In genomic region chr9:62816323-62817098, GRCm38 (mm10) we compare ENCODE assay signal across 15 mouse cellular contexts. TPM values are rescaled to one million over a fixed set of nuclear protein-coding genes. Genes with fewer than 3 reads are reported as not detected.
DNase-seq lines count a peak whose midpoint lies in the region; ATAC-seq and TF ChIP-seq lines count a peak whose summit lies in the region.
"Had no signal": no experiment of that assay in that cellular context is flagged by ENCODE, and none has a peak within 500 bp of the region (broad histone marks: within the 10 kb centered on the region; RNA-seq: fewer than 3 reads in every experiment).

No protein-coding gene starts in this region.

- DNase-seq in forebrain, embryonic 10.5 days (ENCODE audit: extremely low spot score, low spot score) = no peak
- no peak for DNase-seq in forebrain, postnatal 0 days
- DNase-seq in heart, postnatal 25 days (ENCODE audit: low spot score) = no peak
- DNase-seq in neural tube, embryonic 10.5 days (ENCODE audit: extremely low spot score, low spot score) = no peak
- peak; percentile 66 for DNase-seq in splenic B cell, adult 2 months (ENCODE audit: low read depth, low spot score)
- DNase-seq: cerebellum, adult 11 months; cerebellum, postnatal 36 days; kidney, adult 18-20 months; lung, adult 2 months; lung, postnatal 4 days had no signal

- peaks cover 15% of the 10 kb centered on the region for H3K4me1 ChIP-seq in forebrain, embryonic 10.5 days
- H3K4me1 ChIP-seq in forebrain, postnatal 0 days (ENCODE audit: insufficient read depth) = 0 out of 2 replicates have a peak, but pooled peaks cover 8% of the 10 kb centered on the region
- peaks cover 34% of the 10 kb centered on the region for H3K4me1 ChIP-seq in heart, embryonic 13.5 days
- H3K4me1 ChIP-seq in neural tube, embryonic 13.5 days (replicated peaks) = peaks cover 15% of the 10 kb centered on the region

- H3K27me3 ChIP-seq in forebrain, embryonic 10.5 days (ENCODE audit: poor library complexity, severe bottlenecking) = no peaks in the 10 kb centered on the region
- H3K27me3 ChIP-seq in forebrain, postnatal 0 days (ENCODE audit: insufficient read depth, low read length) = no peaks in the 10 kb centered on the region
- no peaks in the 10 kb centered on the region for H3K27me3 ChIP-seq in heart, embryonic 13.5 days (replicated peaks)
- no peaks in the 10 kb centered on the region for H3K27me3 ChIP-seq in neural tube, embryonic 13.5 days
- H3K27me3 ChIP-seq in splenic B cell, adult 2 months (ENCODE audit: control insufficient read depth, insufficient read depth, low read length, poor library complexity, severe bottlenecking) = no peaks in the 10 kb centered on the region
- H3K27me3 ChIP-seq: midbrain, embryonic 12.5 days had no signal

- no peak for ATAC-seq in forebrain, postnatal 0 days
- no peak for ATAC-seq in heart, embryonic 13.5 days (ENCODE audit: extremely low read depth, insufficient number of reproducible peaks, low FRiP score, low TSS enrichment)
- ATAC-seq in neural tube, embryonic 13.5 days (ENCODE audit: low read depth) = no peak
- ATAC-seq in megakaryocyte, adult 5-6 weeks (ENCODE audit: poor library complexity, severe bottlenecking) = no peak

- no peak overlapping the region for H3K9ac ChIP-seq in forebrain, postnatal 0 days
- peak overlapping the region; percentile 59; the same call in 1 of the 2 replicates for H3K9ac ChIP-seq in heart, embryonic 13.5 days
- no peak overlapping the region for H3K9ac ChIP-seq in neural tube, embryonic 13.5 days
- H3K9ac ChIP-seq: hindbrain, embryonic 14.5 days; midbrain, embryonic 12.5 days had no signal

- H3K4me3 ChIP-seq in forebrain, embryonic 10.5 days = no peak overlapping the region
- no peak overlapping the region for H3K4me3 ChIP-seq in forebrain, postnatal 0 days (ENCODE audit: low read depth, low read length)
- H3K4me3 ChIP-seq in heart, embryonic 13.5 days = 0 out of 2 replicates have a peak overlapping the region, but pooled peaks have one; percentile 11
- no peak overlapping the region for H3K4me3 ChIP-seq in neural tube, embryonic 13.5 days
- H3K4me3 ChIP-seq: midbrain, embryonic 12.5 days had no signal

- no peaks in the 10 kb centered on the region for H3K36me3 ChIP-seq in forebrain, embryonic 10.5 days (replicated peaks)
- no peaks in the 10 kb centered on the region for H3K36me3 ChIP-seq in forebrain, postnatal 0 days (ENCODE audit: insufficient read depth)
- no peaks in the 10 kb centered on the region for H3K36me3 ChIP-seq in heart, embryonic 13.5 days
- no peaks in the 10 kb centered on the region for H3K36me3 ChIP-seq in neural tube, embryonic 13.5 days
- H3K36me3 ChIP-seq in splenic B cell, adult 2 months (ENCODE audit: control insufficient read depth, insufficient read depth, low read length, poor library complexity, severe bottlenecking) = no peaks in the 10 kb centered on the region
- H3K36me3 ChIP-seq: midbrain, embryonic 12.5 days had no signal

- H3K9me3 ChIP-seq in forebrain, embryonic 10.5 days = no peaks in the 10 kb centered on the region
- no peaks in the 10 kb centered on the region for H3K9me3 ChIP-seq in forebrain, postnatal 0 days (ENCODE audit: low read length)
- no peaks in the 10 kb centered on the region for H3K9me3 ChIP-seq in heart, embryonic 13.5 days
- no peaks in the 10 kb centered on the region for H3K9me3 ChIP-seq in neural tube, embryonic 13.5 days
- H3K9me3 ChIP-seq: midbrain, embryonic 12.5 days had no signal

- intact Hi-C loops in heart, postnatal 25 days (cut with DNase I) = no loop called here

- no peak overlapping the region for H3K4me2 ChIP-seq in forebrain, postnatal 0 days (ENCODE audit: low read depth)
- H3K4me2 ChIP-seq in heart, embryonic 13.5 days = peak overlapping the region; percentile 43
- no peak overlapping the region for H3K4me2 ChIP-seq in neural tube, embryonic 13.5 days
- H3K4me2 ChIP-seq: hindbrain, embryonic 14.5 days; midbrain, embryonic 12.5 days had no signal

- H3K27ac ChIP-seq in forebrain, embryonic 10.5 days = peak overlapping the region; percentile 17; the same call in 1 of the 2 replicates
- no peak overlapping the region for H3K27ac ChIP-seq in forebrain, postnatal 0 days (ENCODE audit: low read depth, low read length)
- H3K27ac ChIP-seq in heart, embryonic 13.5 days (replicated peaks) = peak overlapping the region; percentile 75
- H3K27ac ChIP-seq in neural tube, embryonic 13.5 days (replicated peaks) = peak overlapping the region; percentile 42; the same call in 1 of the 2 replicates
- H3K27ac ChIP-seq: hindbrain, embryonic 14.5 days; midbrain, embryonic 12.5 days had no signal

- TF ChIP-seq CTCF in forebrain, postnatal 0 days (IDR thresholded peaks at IDR 0.05; ENCODE audit: low read depth) = no peak

- WGBS in forebrain, embryonic 10.5 days = 82% methylated on average over 9 of the region's 9 CpGs
- 73% methylated on average over 9 of the region's 9 CpGs for WGBS in forebrain, postnatal 0 days
- WGBS in heart, embryonic 13.5 days = 61% methylated on average over 9 of the region's 9 CpGs
- WGBS in neural tube, embryonic 13.5 days = 86% methylated on average over 9 of the region's 9 CpGs

RNA-seq across cellular contexts. Expression of gene Fem1b, which starts 4.8 kb away (rescaled TPM):
- polyA plus RNA-seq in forebrain, embryonic 10.5 days (2016; fragmentation: Nextera tagmentation; extraction: Ambion mirVana) = 33.8 and 35.2 TPM in 2 replicates
- total RNA-seq in forebrain, postnatal 0 days (2014; rRNA removed) = 150 and 191 TPM in 2 replicates
- polyA plus RNA-seq in forebrain, postnatal 0 days (2015; fragmentation: Nextera tagmentation; extraction: Ambion mirVana) = 24.3 and 29.4 TPM in 2 replicates
- polyA plus RNA-seq in heart, embryonic 13.5 days (2015; fragmentation: Nextera tagmentation; extraction: Ambion mirVana) = 12.2 and 12.7 TPM in 2 replicates
- 10 to 100 TPM; 18.2 to 20.6 TPM for total RNA-seq in heart, postnatal 25 days (2021)
- 44.6 and 45.3 TPM in 2 replicates for polyA plus RNA-seq in neural tube, embryonic 13.5 days (2015; fragmentation: Nextera tagmentation; extraction: Ambion mirVana)
- total RNA-seq in megakaryocyte, adult 5-6 weeks (2015) = 14.9 and 15.2 TPM in 2 replicates
- total RNA-seq in megakaryocyte, adult 5-6 weeks (2017) = 29.3 and 31.6 TPM in 2 replicates

RNA-seq across cellular contexts. Expression of gene Cln6, which starts 22.1 kb away (rescaled TPM):
- polyA plus RNA-seq in forebrain, embryonic 10.5 days (2016; fragmentation: Nextera tagmentation; extraction: Ambion mirVana) = 14.9 and 16.5 TPM in 2 replicates
- total RNA-seq in forebrain, postnatal 0 days (2014; rRNA removed) = 9.2 and 9.7 TPM in 2 replicates
- polyA plus RNA-seq in forebrain, postnatal 0 days (2015; fragmentation: Nextera tagmentation; extraction: Ambion mirVana) = 5.6 and 6.8 TPM in 2 replicates
- 18.8 and 19.5 TPM in 2 replicates for polyA plus RNA-seq in heart, embryonic 13.5 days (2015; fragmentation: Nextera tagmentation; extraction: Ambion mirVana)
- total RNA-seq in heart, postnatal 25 days (2021) = 10 to 100 TPM; 18.0 to 19.7 TPM
- polyA plus RNA-seq in neural tube, embryonic 13.5 days (2015; fragmentation: Nextera tagmentation; extraction: Ambion mirVana) = 4.8 and 6.8 TPM in 2 replicates
- 38.1 and 51.5 TPM in 2 replicates for total RNA-seq in megakaryocyte, adult 5-6 weeks (2015)
- 24.7 and 27.3 TPM in 2 replicates for total RNA-seq in megakaryocyte, adult 5-6 weeks (2017)

RNA-seq across cellular contexts. Expression of gene Calml4, which starts 41.4 kb away (rescaled TPM):
- polyA plus RNA-seq in forebrain, embryonic 10.5 days (2016; fragmentation: Nextera tagmentation; extraction: Ambion mirVana) = 0.21 and 0.48 TPM in 2 replicates
- total RNA-seq in forebrain, postnatal 0 days (2014; rRNA removed) = 2.6 and 6.5 TPM in 2 replicates
- 13.0 and 13.5 TPM in 2 replicates for polyA plus RNA-seq in forebrain, postnatal 0 days (2015; fragmentation: Nextera tagmentation; extraction: Ambion mirVana)
- polyA plus RNA-seq in heart, embryonic 13.5 days (2015; fragmentation: Nextera tagmentation; extraction: Ambion mirVana) = 1.7 and 2.4 TPM in 2 replicates
- total RNA-seq in heart, postnatal 25 days (2021) = 1 to 10 TPM; 1.3 to 1.7 TPM
- 5.6 and 7.9 TPM in 2 replicates for polyA plus RNA-seq in neural tube, embryonic 13.5 days (2015; fragmentation: Nextera tagmentation; extraction: Ambion mirVana)
- not detected in 2 replicates for total RNA-seq in megakaryocyte, adult 5-6 weeks (2015)
- 1.2 TPM in 1 of 2 replicates, not detected in the other for total RNA-seq in megakaryocyte, adult 5-6 weeks (2017)
